Mouse (Mus musculus): ENCODE measurements around the gene 1700129C05Rik. TPM values are rescaled to one million over a fixed set of nuclear protein-coding genes. Genes with fewer than 3 reads are reported as not detected.

1700129C05Rik gene
- total RNA-seq (2023), result not detected

GRCm38 (mm10) chr14:59142793-59143192, at the start of gene 1700129C05Rik:
TSS of gene 1700129C05Rik (minus strand) at chr14:59142893.

GRCm38 (mm10) chr14:59178649-59179048, 36.0 kb upstream of the 1700129C05Rik start, which contains the start of gene Gm5142:
TSS of gene Gm5142 (minus strand) at chr14:59178749.

Other genes starting within 250 kb of the 1700129C05Rik start
- not detected for gene Gm5142, start 35.9 kb upstream of the 1700129C05Rik start, total RNA-seq (2023)
- 98.0 TPM for gene Rcbtb1, start 58.3 kb upstream of the 1700129C05Rik start, total RNA-seq (2023)
- gene Gm6904, start 117.3 kb upstream of the 1700129C05Rik start, total RNA-seq (2023), result 4.9 TPM
- 5.5 TPM for gene Phf11a, start 154.6 kb upstream of the 1700129C05Rik start, total RNA-seq (2023)
- gene Phf11b, start 198.5 kb upstream of the 1700129C05Rik start, total RNA-seq (2023), result 35.6 TPM
- 8.4 TPM for gene Phf11d, start 222.6 kb upstream of the 1700129C05Rik start, total RNA-seq (2023)